Mouse (Mus musculus): ENCODE measurements around the gene Bsg. TPM values are rescaled to one million over a fixed set of nuclear protein-coding genes. Genes with fewer than 3 reads are reported as not detected.

Bsg gene
- total and polyA plus RNA-seq, 2 experiments = 523 to 652 TPM

DNA sequence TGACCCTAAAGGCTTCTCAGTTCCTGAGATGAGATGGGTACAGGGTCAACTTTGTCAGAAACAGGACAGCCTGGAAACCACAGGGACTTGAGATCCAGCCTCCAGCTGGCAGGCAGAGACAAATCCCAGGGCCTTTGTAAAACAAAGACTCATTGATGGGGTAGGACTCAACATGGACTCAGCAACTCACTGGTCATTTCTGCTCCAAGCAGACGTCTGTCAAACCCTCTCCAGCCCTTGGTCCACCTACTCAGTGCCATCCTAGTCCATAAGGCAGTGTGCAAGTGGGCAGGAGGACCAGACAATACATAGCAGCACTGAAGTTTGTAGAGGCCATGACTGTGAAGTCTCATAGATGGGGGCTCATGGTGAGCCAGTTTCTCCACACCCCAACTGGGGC lies 8.9 kb downstream of the Bsg start:
- Histone ChIP-seq H3K4me1 (ENCODE audit: control insufficient read depth, insufficient read depth, low read length) (no peaks in the 10 kb centered on the region), H3K27me3 (ENCODE audit: control insufficient read depth, insufficient read depth, low read length) (peaks cover 10% of the 10 kb centered on the region), H3K9ac (ENCODE audit: low read depth, low read length) (no peak overlapping the region), H3K4me3 (ENCODE audit: insufficient read depth, low read depth, low read length) (no peak overlapping the region), H3K27ac (replicated peaks; ENCODE audit: insufficient read depth, low read depth, low read length) (no peak overlapping the region), H3K79me2 (ENCODE audit: control insufficient read depth, insufficient read depth, low read length) (peaks cover 6% of the 10 kb centered on the region; the same call in 1 of the 2 replicates), H3K36me3 (ENCODE audit: control insufficient read depth, insufficient read depth, low read length) (peaks cover 3% of the 10 kb centered on the region; the same call in 1 of the 2 replicates)
- no peak for TF ChIP-seq POLR2A (IDR thresholded peaks at IDR 0.05; ENCODE audit: extremely low read depth, insufficient read depth, low read length)
- no peak for TF ChIP-seq CTCF (IDR thresholded peaks at IDR 0.05; ENCODE audit: low read depth, low read length)
- DNase-seq (ENCODE audit: extremely low read depth, low read depth, low spot score) = no peak
- 16% methylated on average over 1 of the region's 1 CpGs for WGBS

DNA sequence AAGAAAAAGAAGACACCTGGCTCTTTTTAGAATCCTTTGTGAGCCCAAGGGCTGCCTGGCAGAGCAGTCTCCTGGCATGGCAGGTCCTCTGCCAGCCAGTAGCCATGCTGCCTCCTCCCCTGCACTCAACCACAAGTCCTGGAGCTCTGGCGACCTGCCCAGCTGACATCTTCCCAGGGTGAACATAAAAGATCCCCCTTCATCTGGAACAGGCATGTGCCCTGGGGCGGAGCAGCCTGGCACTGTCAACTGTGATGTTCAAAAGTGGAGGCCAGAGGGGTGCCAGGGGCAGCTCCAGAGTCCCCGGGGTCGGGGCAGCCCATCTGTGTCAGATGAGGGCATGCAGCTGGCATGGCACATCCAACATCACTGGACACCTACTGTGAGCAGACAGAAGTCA lies 10.7 kb downstream of the Bsg start:
- H3K4me1 ChIP-seq (ENCODE audit: control insufficient read depth, insufficient read depth, low read length) = no peaks in the 10 kb centered on the region
- DNase-seq (ENCODE audit: extremely low read depth, low read depth, low spot score) = no peak
- no peaks in the 10 kb centered on the region for H3K79me2 ChIP-seq (ENCODE audit: control insufficient read depth, insufficient read depth, low read length)
- H3K27ac ChIP-seq (replicated peaks; ENCODE audit: insufficient read depth, low read depth, low read length) = no peak overlapping the region
- H3K9ac ChIP-seq (ENCODE audit: low read depth, low read length) = no peak overlapping the region
- peaks cover 10% of the 10 kb centered on the region for H3K27me3 ChIP-seq (ENCODE audit: control insufficient read depth, insufficient read depth, low read length)
- H3K4me3 ChIP-seq (ENCODE audit: insufficient read depth, low read depth, low read length) = no peak overlapping the region
- WGBS = 67% methylated on average over 4 of the region's 4 CpGs
- no peak for TF ChIP-seq POLR2A (IDR thresholded peaks at IDR 0.05; ENCODE audit: extremely low read depth, insufficient read depth, low read length)
- TF ChIP-seq CTCF (IDR thresholded peaks at IDR 0.05; ENCODE audit: low read depth, low read length) = no peak
- peaks cover 3% of the 10 kb centered on the region; the same call in 1 of the 2 replicates for H3K36me3 ChIP-seq (ENCODE audit: control insufficient read depth, insufficient read depth, low read length)

DNA sequence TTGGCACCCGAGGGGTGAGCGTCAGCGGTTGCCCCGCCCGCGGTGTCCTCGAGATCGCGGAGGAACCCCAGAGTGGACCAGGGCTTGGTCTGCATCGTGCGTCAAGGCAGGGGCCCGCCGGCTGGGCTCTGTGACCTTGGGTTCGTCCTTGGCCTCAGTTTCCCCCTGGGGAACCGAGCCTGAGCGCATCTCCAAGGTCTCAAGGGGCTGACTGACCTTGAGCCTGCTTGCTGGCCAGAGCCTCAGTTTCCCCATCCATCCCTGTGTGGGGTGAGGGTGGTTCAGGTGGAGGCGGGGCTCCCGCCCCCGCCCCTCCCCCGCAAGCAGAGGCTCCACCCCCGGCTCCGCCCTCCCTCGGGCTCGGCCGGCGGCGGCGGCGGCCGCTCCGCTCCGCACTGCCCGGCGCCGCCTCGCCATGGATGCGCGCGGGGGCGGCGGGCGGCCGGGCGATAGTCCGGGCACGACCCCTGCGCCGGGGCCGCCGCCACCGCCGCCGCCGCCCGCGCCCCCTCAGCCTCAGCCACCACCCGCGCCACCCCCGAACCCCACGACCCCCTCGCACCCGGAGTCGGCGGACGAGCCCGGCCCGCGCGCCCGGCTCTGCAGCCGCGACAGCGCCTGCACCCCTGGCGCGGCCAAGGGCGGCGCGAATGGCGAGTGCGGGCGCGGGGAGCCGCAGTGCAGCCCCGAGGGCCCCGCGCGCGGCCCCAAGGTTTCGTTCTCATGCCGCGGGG lies 12.1 kb downstream of the Bsg start, which contains the start of gene Hcn2:
Hcn2 (plus strand) TSS at position 381 of the 734 bp plus-strand sequence.
- DNase-seq (ENCODE audit: extremely low read depth, low read depth, low spot score) = no peak
- no peak for TF ChIP-seq CTCF (IDR thresholded peaks at IDR 0.05; ENCODE audit: low read depth, low read length)
- TF ChIP-seq POLR2A (IDR thresholded peaks at IDR 0.05; ENCODE audit: extremely low read depth, insufficient read depth, low read length) = no peak
- Histone ChIP-seq H3K79me2 (ENCODE audit: control insufficient read depth, insufficient read depth, low read length) (no peaks in the 10 kb centered on the region), H3K4me3 (ENCODE audit: insufficient read depth, low read depth, low read length) (peak within 1 kb of the TSS; percentile 64; the same call in 1 of the 2 replicates), H3K27me3 (ENCODE audit: control insufficient read depth, insufficient read depth, low read length) (peaks cover 10% of the 10 kb centered on the region), H3K36me3 (ENCODE audit: control insufficient read depth, insufficient read depth, low read length) (no peaks in the 10 kb centered on the region), H3K4me1 (ENCODE audit: control insufficient read depth, insufficient read depth, low read length) (no peaks in the 10 kb centered on the region), H3K9ac (ENCODE audit: low read depth, low read length) (no peak within 1 kb of the TSS), H3K27ac (replicated peaks; ENCODE audit: insufficient read depth, low read depth, low read length) (no peak within 1 kb of the TSS)
- 2% methylated on average over 91 of the region's 91 CpGs for WGBS

DNA sequence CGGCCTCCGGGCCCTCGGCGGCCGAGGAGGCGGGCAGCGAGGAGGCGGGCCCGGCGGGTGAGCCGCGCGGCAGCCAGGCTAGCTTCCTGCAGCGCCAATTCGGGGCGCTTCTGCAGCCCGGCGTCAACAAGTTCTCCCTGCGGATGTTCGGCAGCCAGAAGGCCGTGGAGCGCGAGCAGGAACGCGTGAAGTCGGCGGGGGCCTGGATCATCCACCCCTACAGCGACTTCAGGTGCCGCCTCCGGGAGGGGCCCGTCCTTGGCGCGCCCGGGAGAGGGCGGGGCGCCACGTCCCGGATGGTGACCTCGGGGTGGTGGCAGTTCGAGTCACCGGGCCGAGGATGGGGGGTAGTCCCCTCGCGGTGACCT lies 12.7 kb downstream of the Bsg start:
- H3K4me3 ChIP-seq (ENCODE audit: insufficient read depth, low read depth, low read length) = peak overlapping the region; percentile 64; the same call in 1 of the 2 replicates
- no peak overlapping the region for H3K27ac ChIP-seq (replicated peaks; ENCODE audit: insufficient read depth, low read depth, low read length)
- H3K36me3 ChIP-seq (ENCODE audit: control insufficient read depth, insufficient read depth, low read length) = no peaks in the 10 kb centered on the region
- WGBS = under 1% methylated on average over 43 of the region's 44 CpGs
- H3K27me3 ChIP-seq (ENCODE audit: control insufficient read depth, insufficient read depth, low read length) = peaks cover 10% of the 10 kb centered on the region
- H3K79me2 ChIP-seq (ENCODE audit: control insufficient read depth, insufficient read depth, low read length) = no peaks in the 10 kb centered on the region
- DNase-seq (ENCODE audit: extremely low read depth, low read depth, low spot score) = no peak
- H3K4me1 ChIP-seq (ENCODE audit: control insufficient read depth, insufficient read depth, low read length) = no peaks in the 10 kb centered on the region
- H3K9ac ChIP-seq (ENCODE audit: low read depth, low read length) = no peak overlapping the region
- no peak for TF ChIP-seq CTCF (IDR thresholded peaks at IDR 0.05; ENCODE audit: low read depth, low read length)
- TF ChIP-seq POLR2A (IDR thresholded peaks at IDR 0.05; ENCODE audit: extremely low read depth, insufficient read depth, low read length) = no peak

DNA sequence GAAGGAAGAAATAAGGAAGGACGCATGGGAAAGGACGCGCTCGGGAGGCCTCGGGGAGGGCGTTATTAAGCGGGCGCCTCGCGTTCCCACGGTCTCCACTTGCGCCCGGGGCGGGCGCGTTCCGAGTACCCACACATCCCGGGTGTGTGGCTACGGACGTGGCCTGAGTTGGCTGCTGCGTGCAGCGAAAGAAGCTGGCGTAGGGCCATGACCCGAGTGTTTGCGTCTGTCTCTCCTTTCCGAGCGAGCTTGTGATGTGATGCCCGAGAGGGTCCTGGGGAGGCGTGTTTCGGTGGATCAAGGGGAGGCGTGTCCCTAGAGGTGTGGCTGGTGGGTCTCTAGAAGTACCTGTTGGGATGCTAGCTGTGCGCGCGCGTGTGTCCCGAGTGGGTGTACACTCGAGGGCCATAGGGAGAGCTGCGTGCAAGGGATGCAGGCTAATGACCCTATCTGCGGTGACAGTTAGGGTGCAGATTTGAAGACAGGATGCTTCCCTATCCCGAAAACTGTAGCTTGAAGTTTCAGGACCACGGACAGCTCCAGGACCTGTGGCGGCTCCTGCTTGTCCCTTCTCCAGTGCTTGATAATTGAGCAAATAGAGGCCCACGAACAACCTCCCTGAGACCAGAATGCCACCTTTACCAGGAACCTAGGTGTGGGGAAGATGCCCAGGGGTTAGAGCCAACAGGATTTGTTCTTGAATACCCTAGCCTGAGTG lies 13.5 kb downstream of the Bsg start:
- peak; percentile 46 for DNase-seq (ENCODE audit: extremely low read depth, low read depth, low spot score)
- no peak overlapping the region for H3K27ac ChIP-seq (replicated peaks; ENCODE audit: insufficient read depth, low read depth, low read length)
- H3K4me3 ChIP-seq (ENCODE audit: insufficient read depth, low read depth, low read length) = no peak overlapping the region
- TF ChIP-seq POLR2A (IDR thresholded peaks at IDR 0.05; ENCODE audit: extremely low read depth, insufficient read depth, low read length) = no peak
- TF ChIP-seq CTCF (IDR thresholded peaks at IDR 0.05; ENCODE audit: low read depth, low read length) = no peak
- peaks cover 10% of the 10 kb centered on the region for H3K27me3 ChIP-seq (ENCODE audit: control insufficient read depth, insufficient read depth, low read length)
- WGBS = 5% methylated on average over 43 of the region's 43 CpGs
- H3K4me1 ChIP-seq (ENCODE audit: control insufficient read depth, insufficient read depth, low read length) = no peaks in the 10 kb centered on the region
- no peak overlapping the region for H3K9ac ChIP-seq (ENCODE audit: low read depth, low read length)
- no peaks in the 10 kb centered on the region for H3K79me2 ChIP-seq (ENCODE audit: control insufficient read depth, insufficient read depth, low read length)
- H3K36me3 ChIP-seq (ENCODE audit: control insufficient read depth, insufficient read depth, low read length) = no peaks in the 10 kb centered on the region

All from liver, adult 2 months (tissue).